Comparison of ENCODE assay signal across 9 mouse cellular contexts in genomic region chr11:114065596-114065995, GRCm38 (mm10). TPM values are rescaled to one million over a fixed set of nuclear protein-coding genes. Genes with fewer than 3 reads are reported as not detected.
DNase-seq lines count a peak whose midpoint lies in the region; ATAC-seq lines count a peak whose summit lies in the region.
"Had no signal": no experiment of that assay in that cellular context is flagged by ENCODE, and none has a peak within 500 bp of the region (broad histone marks: within the 10 kb centered on the region; RNA-seq: fewer than 3 reads in every experiment).

No protein-coding gene starts in this region.

- WGBS in kidney, embryonic 16.5 days = 1% methylated on average over 19 of the region's 19 CpGs
- 3% methylated on average over 19 of the region's 19 CpGs for WGBS in forebrain, embryonic 10.5 days
- 3% methylated on average over 19 of the region's 19 CpGs for WGBS in intestine, embryonic 15.5 days
- 4% methylated on average over 19 of the region's 19 CpGs for WGBS in midbrain, embryonic 16.5 days

- no peak for DNase-seq in kidney, adult 8-10 months
- DNase-seq in forebrain, embryonic 10.5 days (ENCODE audit: extremely low spot score, low spot score) = peak; percentile 30
- DNase-seq in thymus, postnatal 36 days = no peak
- DNase-seq in left cerebral cortex, postnatal 4 days = no peak

- intact Hi-C loops in left cerebral cortex, postnatal 4 days (cut with DNase I) = loop anchor here (5.0 kb wide), 2 partner anchors 198 to 572 kb away; no protein-coding TSS in a partner anchor

- no peaks in the 10 kb centered on the region for H3K36me3 ChIP-seq in kidney, embryonic 16.5 days (ENCODE audit: insufficient read depth, low read length)
- H3K36me3 ChIP-seq in forebrain, embryonic 10.5 days (replicated peaks) = no peaks in the 10 kb centered on the region
- no peaks in the 10 kb centered on the region for H3K36me3 ChIP-seq in intestine, embryonic 15.5 days
- no peaks in the 10 kb centered on the region for H3K36me3 ChIP-seq in midbrain, embryonic 16.5 days (ENCODE audit: control insufficient read depth, insufficient read depth, low read length)

- no peak overlapping the region for H3K27ac ChIP-seq in kidney, embryonic 16.5 days (ENCODE audit: low read length)
- peak overlapping the region; percentile 87 for H3K27ac ChIP-seq in forebrain, embryonic 10.5 days
- no peak overlapping the region for H3K27ac ChIP-seq in intestine, embryonic 15.5 days
- H3K27ac ChIP-seq in midbrain, embryonic 16.5 days (ENCODE audit: low read length) = no peak overlapping the region

- H3K4me3 ChIP-seq in kidney, embryonic 16.5 days (ENCODE audit: low read length) = peak overlapping the region; percentile 56
- H3K4me3 ChIP-seq in forebrain, embryonic 10.5 days = peak overlapping the region; percentile 77
- peak overlapping the region; percentile 61 for H3K4me3 ChIP-seq in intestine, embryonic 15.5 days (replicated peaks)
- H3K4me3 ChIP-seq in midbrain, embryonic 16.5 days (ENCODE audit: low read depth, low read length) = peak overlapping the region; percentile 67

- peaks cover 43% of the 10 kb centered on the region for H3K4me1 ChIP-seq in kidney, embryonic 16.5 days (ENCODE audit: insufficient read depth, low read length)
- H3K4me1 ChIP-seq in forebrain, embryonic 10.5 days = peaks cover 70% of the 10 kb centered on the region
- peaks cover 27% of the 10 kb centered on the region for H3K4me1 ChIP-seq in intestine, embryonic 15.5 days (replicated peaks)
- peaks cover 44% of the 10 kb centered on the region for H3K4me1 ChIP-seq in midbrain, embryonic 16.5 days (ENCODE audit: control insufficient read depth, insufficient read depth, low read length)

- no peaks in the 10 kb centered on the region for H3K9me3 ChIP-seq in kidney, embryonic 16.5 days (ENCODE audit: low read length)
- H3K9me3 ChIP-seq in forebrain, embryonic 10.5 days = no peaks in the 10 kb centered on the region
- no peaks in the 10 kb centered on the region for H3K9me3 ChIP-seq in intestine, embryonic 15.5 days
- H3K9me3 ChIP-seq in midbrain, embryonic 16.5 days (replicated peaks; ENCODE audit: control insufficient read depth, low read length, poor library complexity, severe bottlenecking) = no peaks in the 10 kb centered on the region

- peak overlapping the region; percentile 72 for H3K9ac ChIP-seq in kidney, embryonic 16.5 days (replicated peaks; ENCODE audit: low read length)
- peak overlapping the region; percentile 65 for H3K9ac ChIP-seq in intestine, embryonic 15.5 days
- H3K9ac ChIP-seq in midbrain, embryonic 16.5 days (ENCODE audit: low read depth, low read length) = peak overlapping the region; percentile 81

- peaks cover 46% of the 10 kb centered on the region for H3K27me3 ChIP-seq in kidney, embryonic 16.5 days (ENCODE audit: insufficient read depth, low read length)
- peaks cover 100% of the 10 kb centered on the region for H3K27me3 ChIP-seq in forebrain, embryonic 10.5 days (ENCODE audit: poor library complexity, severe bottlenecking)
- peaks cover 35% of the 10 kb centered on the region for H3K27me3 ChIP-seq in intestine, embryonic 15.5 days (replicated peaks)
- H3K27me3 ChIP-seq in midbrain, embryonic 16.5 days (ENCODE audit: control insufficient read depth, insufficient read depth, low read depth, low read length) = no peaks in the 10 kb centered on the region

- H3K4me2 ChIP-seq in kidney, embryonic 16.5 days (replicated peaks; ENCODE audit: low read depth, low read length) = peak overlapping the region; percentile 78
- peak overlapping the region; percentile 98 for H3K4me2 ChIP-seq in intestine, embryonic 15.5 days (replicated peaks)
- H3K4me2 ChIP-seq in midbrain, embryonic 16.5 days (ENCODE audit: low read length) = peak overlapping the region; percentile 69

- no peak for ATAC-seq in kidney, embryonic 16.5 days (ENCODE audit: low FRiP score, low TSS enrichment)
- no peak for ATAC-seq in intestine, embryonic 15.5 days
- no peak for ATAC-seq in midbrain, embryonic 16.5 days
- no peak for ATAC-seq in inflammation-experienced regulatory T-cells, adult 6 months

RNA-seq across cellular contexts. Expression of gene Sdk2, which starts 1.2 kb away (rescaled TPM):
- polyA plus RNA-seq in kidney, embryonic 16.5 days (2015; fragmentation: Nextera tagmentation; extraction: Ambion mirVana) = 2.8 and 3.7 TPM in 2 replicates
- 0.87 and 1.5 TPM in 2 replicates for polyA plus RNA-seq in forebrain, embryonic 10.5 days (2016; fragmentation: Nextera tagmentation; extraction: Ambion mirVana)
- 2.1 and 2.2 TPM in 2 replicates for polyA plus RNA-seq in intestine, embryonic 15.5 days (2015; fragmentation: Nextera tagmentation; extraction: Ambion mirVana)
- polyA plus RNA-seq in midbrain, embryonic 16.5 days (2015; fragmentation: Nextera tagmentation; extraction: Ambion mirVana) = 3.0 and 3.5 TPM in 2 replicates
- polyA plus RNA-seq in inflammation-experienced regulatory T-cells, adult 6 months (2017; shearing (Covaris generic)) = under 1 TPM in 1 of 3 experiments, not detected in 2; 0.08 TPM
- 10 to 100 TPM; 23.8 to 24.8 TPM for total RNA-seq in left cerebral cortex, postnatal 4 days (2021)
- total RNA-seq: MEL had no signal
